Mouse (Mus musculus) left cerebral cortex, postnatal 14 days (tissue): ENCODE data around the gene Klhl3. TPM values are rescaled to one million over a fixed set of nuclear protein-coding genes. Genes with fewer than 3 reads are reported as not detected.

Experiments
- DNase-seq, 2 experiments: peaks; one replicate each; pipeline ENCODE4 v3.0.0; 2021 to 2022; ENCODE audit warnings: low spot score in 2 of 2, mixed read lengths in 1 of 2
- intact Hi-C: fragments of 180-260 bp; cut with DNase I; formaldehyde crosslinking; loops from one replicate; pipeline ENCODE4 v1.15.1; 2025
- total RNA-seq, 2 experiments: library from RNA; stranded (reverse); gene quantifications; 2 replicates each; pipeline ENCODE4 v1.2.3; 2021

The Klhl3 gene
- total RNA-seq, 2 experiments from 2014 or later, result 28.0 to 30.2 TPM

- intact Hi-C loops, result no loop called here
- no peak for DNase-seq
Observed at GRCm38 (mm10) chr13:58040112-58040511, 73.3 kb downstream of the Klhl3 start.

- intact Hi-C loops, result loop anchor here (5.0 kb wide), 1 partner anchor 35 kb away; no protein-coding TSS in a partner anchor
- DNase-seq, result no peak
Observed at GRCm38 (mm10) chr13:58037506-58037905, 75.9 kb downstream of the Klhl3 start.

DNA sequence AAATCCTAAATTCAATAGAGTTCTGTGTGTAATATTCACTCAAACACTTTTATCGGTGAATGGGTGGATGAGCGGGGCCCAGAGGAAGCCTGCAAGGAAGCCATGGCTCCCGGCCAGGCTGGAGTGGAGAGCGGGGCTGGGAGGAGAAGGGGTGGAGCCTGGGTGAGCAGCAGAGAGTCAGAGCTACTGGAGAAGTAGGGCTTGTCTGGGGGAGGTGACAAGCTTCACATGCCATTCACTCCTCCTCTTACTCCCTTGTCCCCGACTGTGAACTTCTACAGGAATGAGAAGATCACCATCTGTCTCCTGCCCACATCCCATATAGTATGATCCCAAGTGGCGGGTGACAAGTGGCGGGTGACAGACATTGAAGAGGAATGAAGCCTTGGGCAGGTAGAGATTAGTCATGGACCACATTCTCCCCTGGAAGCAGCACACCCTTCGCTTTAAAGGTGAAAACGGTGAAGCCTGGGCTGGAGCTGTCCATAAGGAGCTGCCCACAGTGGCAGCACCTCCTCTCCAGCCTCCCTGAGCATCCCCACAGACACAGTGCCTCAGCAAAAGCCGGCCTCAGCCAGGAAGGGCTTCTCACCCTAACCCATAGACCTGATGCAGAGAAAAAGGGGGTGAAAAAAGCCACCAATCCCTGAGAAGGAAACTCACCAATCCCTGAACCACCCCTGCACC, 77.8 kb downstream of the Klhl3 start:
- peak; percentile 54 to 60 for DNase-seq
- intact Hi-C loops, result loop anchor here (5.0 kb wide), 1 partner anchor 37 kb away; no protein-coding TSS in a partner anchor

- DNase-seq, result no peak
- intact Hi-C loops, result loop anchor here (5.0 kb wide), 1 partner anchor 37 kb away; no protein-coding TSS in a partner anchor
Observed at GRCm38 (mm10) chr13:58034985-58035384, 78.4 kb downstream of the Klhl3 start.

- intact Hi-C loops, result no loop called here
- no peak for DNase-seq
Observed at GRCm38 (mm10) chr13:58034507-58034906, 78.9 kb downstream of the Klhl3 start.

GRCm38 (mm10) chr13:58031755-58032154, 81.6 kb downstream of the Klhl3 start:
- intact Hi-C loops, result loop anchor here (1.0 kb wide), 1 partner anchor 82 kb away; the partner anchor contains the start of gene Klhl3
- peak in 1 of 2 experiments; percentile 62 for DNase-seq

GRCm38 (mm10) chr13:58027115-58027514, 86.3 kb downstream of the Klhl3 start:
- intact Hi-C loops, result no loop called here
- no peak for DNase-seq

DNA sequence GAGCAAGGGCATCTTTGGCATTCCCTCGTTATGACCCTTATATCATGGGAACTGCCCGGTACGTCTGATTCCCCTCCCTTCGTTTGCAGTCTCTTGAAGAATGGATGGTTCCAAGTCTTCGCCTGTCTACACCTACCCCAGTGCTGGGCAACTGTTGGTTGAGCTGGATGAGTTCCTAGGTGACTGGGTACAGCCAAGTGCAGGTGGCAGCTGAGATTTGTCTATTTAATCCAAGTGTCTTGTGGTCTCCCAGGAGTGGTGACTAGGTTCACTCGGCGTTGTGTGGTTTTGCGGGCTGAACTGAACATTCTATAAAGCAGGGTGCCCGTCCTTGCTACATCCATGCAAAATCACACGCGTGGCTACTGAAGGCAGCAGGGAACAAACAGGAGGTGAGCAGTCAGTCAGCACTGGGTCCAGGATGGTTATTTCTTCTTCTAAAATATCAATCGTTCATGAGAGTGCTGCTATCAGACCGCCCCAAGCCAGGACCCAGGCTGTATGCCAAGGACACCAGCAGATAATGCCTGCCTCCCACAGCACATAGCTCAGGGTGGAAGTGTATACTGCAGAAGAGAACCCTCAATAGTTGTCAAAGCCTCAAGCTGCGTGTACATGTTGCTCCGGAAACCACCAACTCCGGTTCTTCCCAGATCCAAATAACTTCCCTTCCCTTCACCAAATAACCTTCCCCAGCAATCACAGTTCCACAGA, 87.5 kb downstream of the Klhl3 start:
- intact Hi-C loops, result no loop called here
- DNase-seq, result no peak

DNA sequence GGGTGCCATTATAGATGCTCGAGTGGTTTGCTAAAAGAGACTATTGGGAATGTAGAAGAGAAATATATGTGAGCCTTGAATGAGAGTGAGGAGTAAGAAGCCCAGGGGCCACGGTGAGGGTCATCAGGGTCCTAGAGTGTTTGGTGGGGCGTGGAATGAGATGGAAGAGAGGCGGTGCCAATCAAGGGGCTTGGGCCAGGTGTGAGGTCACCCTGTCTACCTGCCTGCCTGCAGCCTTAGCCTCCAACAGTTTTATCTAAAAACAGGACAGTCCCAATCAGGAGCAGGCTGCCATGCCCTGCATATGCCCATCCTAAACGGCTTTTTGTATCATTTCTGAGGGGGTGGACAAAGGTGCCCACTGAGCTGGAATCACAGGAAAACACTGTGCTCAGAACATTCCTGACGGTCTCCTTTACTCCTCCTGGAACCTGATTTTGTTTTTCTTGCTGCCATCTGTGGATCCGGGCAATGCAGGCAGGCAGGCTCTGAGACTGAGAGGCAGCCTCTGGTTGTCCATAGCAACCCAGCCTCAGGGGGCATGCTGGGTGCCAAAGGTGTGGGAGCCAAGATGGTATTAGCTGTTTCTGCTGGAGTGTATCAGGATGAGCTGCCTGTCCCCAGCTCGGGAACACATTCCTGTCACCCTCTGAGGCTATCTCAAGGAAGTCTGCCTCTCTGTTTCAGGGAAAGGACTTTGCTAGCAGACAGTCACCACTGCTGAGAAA, 89.5 kb downstream of the Klhl3 start:
- DNase-seq, result peak in 1 of 2 experiments; percentile 49
- intact Hi-C loops, result no loop called here

DNA sequence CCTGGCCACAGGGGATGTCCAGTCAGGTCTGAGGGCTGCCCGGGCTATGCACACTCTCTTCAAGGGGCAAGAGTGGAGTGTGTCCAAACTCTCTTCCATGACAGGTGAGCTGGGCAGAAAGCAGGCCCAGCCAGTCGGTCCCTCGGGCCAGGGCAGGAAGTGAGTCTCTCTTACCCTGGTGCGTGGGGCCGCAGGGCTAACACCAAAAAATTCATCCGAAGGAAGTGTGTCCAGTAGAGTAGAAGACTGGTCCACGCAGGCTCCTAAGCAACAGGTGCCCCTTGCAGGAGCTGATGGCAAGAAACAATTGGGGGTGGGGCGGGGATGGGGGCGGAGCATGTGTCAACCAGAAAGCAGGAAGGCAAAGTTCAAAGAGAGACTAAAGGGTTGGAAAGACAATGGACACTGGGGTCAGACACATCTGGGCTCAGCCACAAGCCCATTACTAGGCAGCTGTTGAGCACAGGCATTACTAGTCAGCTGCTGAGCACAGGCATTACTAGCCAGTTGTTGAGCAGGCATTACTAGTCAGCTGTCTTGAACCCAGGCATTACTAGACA, 90.3 kb downstream of the Klhl3 start:
- DNase-seq, result no peak
- intact Hi-C loops, result no loop called here

DNA sequence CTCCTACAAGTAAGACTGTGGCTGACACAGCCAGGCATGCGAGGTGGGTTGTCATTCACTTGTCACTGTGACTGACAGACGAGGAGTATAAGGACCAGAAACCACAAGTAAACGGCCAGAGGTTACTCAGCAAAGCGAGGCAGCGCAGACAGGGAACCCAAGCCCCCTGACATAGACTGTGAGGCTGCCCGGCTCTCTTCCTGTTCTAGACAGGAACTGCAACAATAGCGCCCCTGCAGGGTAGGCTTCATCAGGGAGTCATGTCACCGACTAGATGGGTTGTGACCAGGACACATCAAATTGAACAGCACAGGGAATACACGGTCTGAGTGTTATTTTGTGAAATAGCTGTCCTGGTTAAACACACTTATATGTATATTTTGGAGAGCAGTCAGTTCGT, 93.0 kb downstream of the Klhl3 start:
- intact Hi-C loops, result no loop called here

DNA sequence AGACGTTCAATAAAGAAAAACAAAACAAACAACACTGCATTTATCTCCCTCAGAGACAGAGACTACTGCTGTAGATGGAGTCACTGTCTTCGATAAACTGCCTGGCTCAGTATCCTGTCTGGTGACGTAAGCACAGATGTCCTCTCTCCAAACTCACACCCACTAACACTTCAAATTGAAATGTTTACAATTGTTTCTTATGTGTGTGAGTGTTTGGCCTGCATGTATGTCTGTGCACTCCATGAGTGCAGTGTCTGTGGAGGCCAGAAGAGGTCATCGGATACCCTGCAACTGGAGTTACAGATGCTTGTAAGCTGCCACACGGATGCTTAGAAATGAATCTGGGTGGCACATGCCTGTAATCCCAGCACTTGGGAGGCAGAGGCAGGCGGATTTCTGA, 96.1 kb downstream of the Klhl3 start:
- DNase-seq, result no peak
- intact Hi-C loops, result no loop called here

More for the DNA sequence above, 93.0 kb downstream of the Klhl3 start:
- no peak for DNase-seq

GRCm38 (mm10) chr13:58012067-58012925, 101.1 kb downstream of the Klhl3 start:
- DNase-seq, result peak; percentile 69 to 76
- intact Hi-C loops, result loop anchor here (2.0 kb wide), 1 partner anchor 101 kb away; the partner anchor contains the start of gene Klhl3

DNA sequence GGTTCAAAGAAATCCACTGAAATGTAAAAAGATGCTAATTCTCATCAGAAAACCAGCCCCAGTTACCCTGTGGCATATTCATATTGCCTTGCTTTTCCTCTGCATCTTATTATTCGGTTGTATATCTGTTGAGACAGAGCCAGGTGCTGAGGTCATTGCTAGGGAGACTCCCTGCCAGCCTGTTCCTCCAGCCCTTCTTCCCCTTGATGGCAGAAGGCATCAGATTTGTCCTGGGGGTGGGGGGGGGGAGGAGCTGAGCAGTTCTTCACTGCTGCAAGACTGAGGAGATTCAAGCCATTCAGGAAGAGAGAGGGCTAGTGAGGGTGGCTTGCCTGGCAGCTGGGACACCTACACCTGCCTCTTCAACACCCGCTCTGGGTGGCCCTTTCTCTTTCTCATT, 101.9 kb downstream of the Klhl3 start:
- intact Hi-C loops, result no loop called here

GRCm38 (mm10) chr13:58010416-58010815, 103.0 kb downstream of the Klhl3 start:
- DNase-seq, result no peak
- intact Hi-C loops, result no loop called here

More for the DNA sequence above, 101.9 kb downstream of the Klhl3 start:
- DNase-seq, result no peak

- no peak for DNase-seq
- intact Hi-C loops, result no loop called here
Observed at GRCm38 (mm10) chr13:58009275-58009674, 104.1 kb downstream of the Klhl3 start.

GRCm38 (mm10) chr13:58008038-58008364, 105.4 kb downstream of the Klhl3 start:
- DNase-seq, result no peak
- intact Hi-C loops, result no loop called here

DNA sequence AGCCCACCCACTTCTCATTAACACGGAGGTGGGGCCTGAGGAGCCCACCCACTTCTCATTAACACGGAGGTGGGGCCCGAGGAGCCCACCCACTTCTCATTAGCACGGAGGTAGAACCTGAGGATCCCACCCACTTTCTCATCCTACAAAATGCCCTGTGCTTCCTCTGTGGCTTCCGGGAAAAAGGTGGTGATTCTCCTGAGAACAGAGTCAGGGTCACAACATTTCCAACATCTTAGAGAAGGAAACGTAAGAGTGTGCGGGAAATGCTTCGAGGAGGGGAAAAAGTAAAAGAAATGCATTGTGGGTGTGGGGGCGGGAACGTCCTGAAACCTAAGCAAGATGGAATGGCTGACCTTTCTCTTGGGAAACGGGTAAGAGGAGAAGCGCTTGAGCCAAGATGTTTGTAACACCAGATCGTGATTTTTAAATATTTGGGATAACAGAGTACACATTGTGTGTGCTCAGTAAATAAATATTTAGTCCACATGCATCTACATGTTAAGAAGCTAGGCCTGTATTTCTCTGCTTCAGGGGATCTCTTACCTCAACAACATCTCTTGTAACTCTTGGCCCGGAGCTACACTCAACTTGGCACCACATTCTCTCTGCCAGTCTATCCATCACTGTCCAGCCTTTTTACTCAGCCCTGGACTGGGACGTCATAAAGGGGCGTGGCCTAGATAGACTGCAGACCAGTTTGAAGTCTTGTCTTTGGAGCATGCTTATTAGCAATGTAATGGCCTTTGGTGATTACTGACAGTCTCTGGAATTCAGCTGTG, 105.9 kb downstream of the Klhl3 start:
- no peak for DNase-seq
- intact Hi-C loops, result no loop called here
